Mouse (Mus musculus): ENCODE measurements around the gene Serhl. TPM values are rescaled to one million over a fixed set of nuclear protein-coding genes. Genes with fewer than 3 reads are reported as not detected.

The Serhl gene
- polyA plus RNA-seq, 1 experiment from 2014 or later, result 31.3 TPM

DNA sequence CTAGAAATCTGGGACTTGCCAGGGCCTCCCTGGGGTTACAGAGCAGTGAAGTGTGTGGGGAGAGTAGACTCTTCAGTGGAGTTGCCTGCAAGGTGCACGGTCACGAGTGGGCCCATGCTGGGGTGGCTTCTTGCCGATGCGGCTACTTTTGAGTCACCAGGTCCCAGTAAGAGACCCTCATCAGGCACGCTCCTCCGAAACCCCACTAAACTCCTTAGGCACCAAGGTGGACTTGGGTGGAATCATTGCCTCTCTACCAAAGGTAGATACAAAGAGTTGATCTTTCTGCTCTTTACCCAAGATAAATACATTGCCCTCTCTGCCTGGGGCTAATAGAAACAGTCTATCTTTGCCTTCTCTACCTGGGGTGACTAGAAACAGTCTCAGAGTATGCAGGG lies 68.4 kb downstream of the Serhl start:
- H3K36me3 ChIP-seq, result peaks cover 80% of the 10 kb centered on the region
- no peak for ATAC-seq (ENCODE audit: low read depth)
- no peak overlapping the region for H3K4me3 ChIP-seq
- 93% methylated on average over 6 of the region's 6 CpGs for WGBS
- H3K9ac ChIP-seq, result no peak overlapping the region
- H3K27me3 ChIP-seq, result no peaks in the 10 kb centered on the region
- H3K27ac ChIP-seq (replicated peaks), result no peak overlapping the region
- H3K4me1 ChIP-seq (replicated peaks), result peaks cover 5% of the 10 kb centered on the region; the same call in 1 of the 2 replicates
- no peaks in the 10 kb centered on the region for H3K9me3 ChIP-seq
- no peak overlapping the region for H3K4me2 ChIP-seq

- no peaks in the 10 kb centered on the region for H3K9me3 ChIP-seq
- no peak overlapping the region for H3K27ac ChIP-seq (replicated peaks)
- no peak overlapping the region for H3K9ac ChIP-seq
- H3K4me3 ChIP-seq, result no peak overlapping the region
- no peaks in the 10 kb centered on the region for H3K27me3 ChIP-seq
- H3K4me1 ChIP-seq (replicated peaks), result peaks cover 5% of the 10 kb centered on the region; the same call in 1 of the 2 replicates
- no peak for ATAC-seq (ENCODE audit: low read depth)
- no peak overlapping the region for H3K4me2 ChIP-seq
- H3K36me3 ChIP-seq, result peaks cover 74% of the 10 kb centered on the region
- WGBS, result 94% methylated on average over 7 of the region's 7 CpGs
These were observed 69.4 kb downstream of the Serhl start for GRCm38 (mm10) chr15:83158587-83159160.

- Histone ChIP-seq H3K27ac (replicated peaks) (no peak overlapping the region), H3K9me3 (no peaks in the 10 kb centered on the region), H3K4me3 (no peak overlapping the region), H3K4me2 (no peak overlapping the region), H3K27me3 (no peaks in the 10 kb centered on the region), H3K4me1 (replicated peaks) (peaks cover 5% of the 10 kb centered on the region; the same call in 1 of the 2 replicates), H3K36me3 (peaks cover 70% of the 10 kb centered on the region), H3K9ac (no peak overlapping the region)
- 95% methylated on average over 9 of the region's 9 CpGs for WGBS
- no peak for ATAC-seq (ENCODE audit: low read depth)
These were observed 70.5 kb downstream of the Serhl start for GRCm38 (mm10) chr15:83159823-83160222.

DNA sequence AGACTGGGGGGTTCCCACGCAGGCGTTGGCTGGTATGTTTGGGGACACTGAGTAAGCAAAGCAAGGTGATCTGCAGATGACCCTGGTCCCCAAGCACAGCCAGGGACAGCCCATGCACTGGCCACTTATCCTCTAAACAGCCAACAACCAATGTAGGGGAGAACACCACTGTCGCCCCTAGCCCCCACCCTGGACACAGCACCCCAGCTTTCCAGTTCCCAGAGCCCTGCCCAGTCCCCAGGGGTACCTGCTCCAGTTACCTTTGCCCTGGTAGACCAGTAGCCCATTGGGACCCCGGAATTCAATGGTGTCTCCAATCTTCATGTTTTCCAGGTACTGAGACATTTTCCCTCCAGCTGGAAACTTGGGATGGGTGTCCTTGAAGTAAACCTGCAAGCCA lies 71.3 kb downstream of the Serhl start:
- Histone ChIP-seq H3K27me3 (no peaks in the 10 kb centered on the region), H3K9ac (no peak overlapping the region), H3K27ac (replicated peaks) (no peak overlapping the region), H3K4me3 (no peak overlapping the region), H3K36me3 (peaks cover 73% of the 10 kb centered on the region), H3K4me2 (no peak overlapping the region), H3K9me3 (no peaks in the 10 kb centered on the region), H3K4me1 (replicated peaks) (peaks cover 5% of the 10 kb centered on the region; the same call in 1 of the 2 replicates)
- no peak for ATAC-seq (ENCODE audit: low read depth)
- WGBS, result 85% methylated on average over 4 of the region's 4 CpGs

GRCm38 (mm10) chr15:83161062-83161748 lies 71.9 kb downstream of the Serhl start:
- Histone ChIP-seq H3K36me3 (peaks cover 71% of the 10 kb centered on the region), H3K4me1 (replicated peaks) (peaks cover 5% of the 10 kb centered on the region; the same call in 1 of the 2 replicates), H3K4me2 (no peak overlapping the region), H3K27ac (replicated peaks) (no peak overlapping the region), H3K4me3 (no peak overlapping the region), H3K27me3 (no peaks in the 10 kb centered on the region), H3K9me3 (no peaks in the 10 kb centered on the region), H3K9ac (no peak overlapping the region)
- no peak for ATAC-seq (ENCODE audit: low read depth)
- 28% methylated on average over 10 of the region's 10 CpGs for WGBS

GRCm38 (mm10) chr15:83162001-83162400 lies 72.7 kb downstream of the Serhl start:
- H3K4me2 ChIP-seq, result no peak overlapping the region
- H3K4me1 ChIP-seq (replicated peaks), result peaks cover 11% of the 10 kb centered on the region; the same call in 1 of the 2 replicates
- no peak overlapping the region for H3K27ac ChIP-seq (replicated peaks)
- H3K36me3 ChIP-seq, result peaks cover 66% of the 10 kb centered on the region
- no peak overlapping the region for H3K4me3 ChIP-seq
- H3K27me3 ChIP-seq, result no peaks in the 10 kb centered on the region
- no peaks in the 10 kb centered on the region for H3K9me3 ChIP-seq
- WGBS, result 96% methylated on average over 4 of the region's 4 CpGs
- H3K9ac ChIP-seq, result no peak overlapping the region
- no peak for ATAC-seq (ENCODE audit: low read depth)

DNA sequence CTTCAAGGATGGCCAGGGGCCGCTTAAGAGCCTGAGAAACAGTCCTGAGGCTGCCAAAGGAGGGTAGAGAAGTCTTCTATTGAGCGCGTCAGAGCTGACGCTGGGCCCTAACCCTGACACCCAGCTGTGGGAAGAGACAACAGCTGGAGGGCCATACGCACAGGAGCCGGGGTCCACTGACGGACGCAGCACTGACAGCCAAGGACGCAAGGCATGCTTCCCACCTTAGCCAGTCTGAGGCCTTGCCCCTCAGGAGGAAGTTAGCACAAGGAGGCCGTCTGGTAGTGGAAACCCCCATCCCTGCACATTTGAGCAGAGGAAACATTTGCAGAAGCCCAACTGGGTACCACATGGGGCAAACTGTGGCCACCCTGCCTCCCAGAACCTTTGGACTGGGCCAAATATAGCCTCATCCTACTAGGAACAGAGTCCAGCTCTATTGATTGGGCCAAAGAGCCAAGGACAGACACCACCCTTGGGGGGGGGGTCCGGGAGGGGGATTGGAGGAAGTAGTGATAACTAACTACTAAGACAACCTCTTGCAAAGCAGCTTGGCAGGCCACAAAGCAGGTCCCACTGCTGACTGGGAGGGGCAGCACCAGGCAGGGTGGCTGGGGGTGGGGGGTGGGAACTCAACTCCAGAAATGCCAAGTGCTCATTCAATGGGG lies 73.6 kb downstream of the Serhl start:
- no peaks in the 10 kb centered on the region for H3K27me3 ChIP-seq
- no peak for ATAC-seq (ENCODE audit: low read depth)
- no peak overlapping the region for H3K4me2 ChIP-seq
- H3K4me3 ChIP-seq, result no peak overlapping the region
- WGBS, result 87% methylated on average over 11 of the region's 11 CpGs
- no peak overlapping the region for H3K9ac ChIP-seq
- H3K4me1 ChIP-seq (replicated peaks), result peaks cover 16% of the 10 kb centered on the region; the same call in 1 of the 2 replicates
- H3K27ac ChIP-seq (replicated peaks), result no peak overlapping the region
- peaks cover 56% of the 10 kb centered on the region for H3K36me3 ChIP-seq
- no peaks in the 10 kb centered on the region for H3K9me3 ChIP-seq

DNA sequence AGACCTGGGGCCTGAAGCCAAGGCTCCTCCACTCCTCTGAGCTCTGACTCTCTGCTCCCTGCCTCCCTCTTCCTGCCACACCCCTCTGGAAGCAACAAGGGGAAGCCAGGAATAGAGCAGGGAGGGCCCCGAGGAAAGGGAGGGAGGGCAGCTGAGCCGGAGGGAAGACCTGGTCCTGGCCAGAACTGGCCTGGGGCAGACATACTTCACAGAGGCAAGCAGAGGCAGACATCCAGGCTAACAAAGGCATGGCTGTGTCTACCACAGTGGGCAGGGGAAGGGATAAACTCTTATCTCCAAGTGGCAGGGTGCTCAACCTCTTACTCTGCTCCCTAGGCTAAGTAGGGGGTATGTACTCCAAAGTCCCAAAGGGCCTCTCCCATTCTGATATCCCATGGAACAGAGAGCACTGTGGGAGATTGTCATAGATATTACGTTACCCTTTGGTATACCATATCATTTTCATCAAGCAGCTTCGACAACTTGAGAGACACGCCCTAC lies 75.7 kb downstream of the Serhl start:
- no peak overlapping the region for H3K27ac ChIP-seq (replicated peaks)
- peaks cover 36% of the 10 kb centered on the region for H3K36me3 ChIP-seq
- no peak overlapping the region for H3K4me3 ChIP-seq
- peaks cover 34% of the 10 kb centered on the region for H3K4me1 ChIP-seq (replicated peaks)
- H3K4me2 ChIP-seq, result no peak overlapping the region
- no peak for ATAC-seq (ENCODE audit: low read depth)
- no peak overlapping the region for H3K9ac ChIP-seq
- H3K27me3 ChIP-seq, result no peaks in the 10 kb centered on the region
- WGBS, result 73% methylated on average over 5 of the region's 5 CpGs
- H3K9me3 ChIP-seq, result no peaks in the 10 kb centered on the region

DNA sequence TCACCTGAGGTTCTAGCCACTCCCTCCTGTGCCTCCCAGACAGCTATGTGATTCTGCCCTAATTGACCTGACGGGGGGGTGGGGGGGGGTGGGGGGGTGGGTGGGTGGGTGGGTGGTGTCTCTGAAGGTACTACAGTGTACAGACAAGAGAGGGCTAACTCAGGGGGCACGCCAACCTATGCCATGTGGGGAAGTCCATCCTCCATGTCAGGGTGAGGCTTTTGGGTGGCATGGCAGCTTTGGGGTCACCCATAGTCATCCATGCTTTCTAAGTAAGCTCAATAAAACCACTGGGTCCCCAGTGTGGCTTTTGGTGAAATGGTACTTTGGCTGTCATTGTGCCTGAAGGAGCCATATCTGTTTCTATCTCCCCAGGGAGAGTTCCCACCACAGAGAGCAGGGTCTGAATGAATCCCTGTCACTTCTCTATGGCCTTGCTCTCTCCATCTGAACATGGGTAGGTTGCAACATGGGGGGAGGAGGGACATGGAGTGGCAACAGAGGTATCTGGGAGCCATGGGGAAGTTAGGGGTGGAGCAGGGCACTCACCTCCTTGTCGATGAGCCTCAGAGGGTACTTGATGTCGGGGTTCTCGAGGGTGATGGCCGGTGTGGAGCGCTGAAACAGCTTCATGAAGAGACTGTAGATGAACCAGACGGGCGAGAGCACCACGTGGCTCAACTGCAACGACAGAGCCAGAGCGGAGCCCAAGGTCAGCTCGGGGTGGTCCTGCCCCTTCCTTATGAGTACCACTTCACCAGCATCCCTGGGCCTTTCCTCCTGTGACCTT lies 76.4 kb downstream of the Serhl start:
- Histone ChIP-seq H3K4me1 (replicated peaks) (peaks cover 41% of the 10 kb centered on the region), H3K27me3 (no peaks in the 10 kb centered on the region), H3K4me2 (no peak overlapping the region), H3K36me3 (peaks cover 29% of the 10 kb centered on the region), H3K27ac (replicated peaks) (no peak overlapping the region), H3K4me3 (no peak overlapping the region), H3K9ac (no peak overlapping the region), H3K9me3 (no peaks in the 10 kb centered on the region)
- no peak for ATAC-seq (ENCODE audit: low read depth)
- whole genome bisulfite sequencing, result 88% methylated on average over 13 of the region's 13 CpGs

Data from neural tube, embryonic 13.5 days (tissue).